17 mouse cellular contexts compared by ENCODE assay signal in the genomic region with DNA sequence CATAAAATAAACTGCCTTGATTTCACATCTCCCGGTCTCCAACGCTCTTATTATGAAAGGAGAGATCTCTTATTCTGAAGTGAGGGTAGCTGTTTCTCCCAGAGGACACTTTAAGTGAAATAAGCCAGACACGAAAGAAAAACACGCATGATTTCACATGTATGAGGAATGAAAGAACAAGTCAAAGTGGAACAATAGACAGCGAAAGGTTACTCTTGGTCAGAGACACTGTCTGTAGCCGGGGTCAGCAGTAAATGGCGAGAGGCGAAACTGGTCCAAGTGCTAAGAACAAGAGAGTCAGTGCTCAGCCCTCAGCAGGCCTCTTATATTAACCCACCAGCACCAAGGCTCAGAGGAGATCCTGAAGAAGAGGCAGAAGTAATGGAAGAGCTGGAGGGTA.
DNase-seq lines count a peak whose midpoint lies in the region; ATAC-seq lines count a peak whose summit lies in the region.
"Had no signal": no experiment of that assay in that cellular context is flagged by ENCODE, and none has a peak within 500 bp of the region (broad histone marks: within the 10 kb centered on the region; RNA-seq: fewer than 3 reads in every experiment).

No protein-coding gene starts in this region.

- no peaks in the 10 kb centered on the region for H3K9me3 ChIP-seq in neural tube, embryonic 11.5 days (ENCODE audit: control insufficient read depth, low read length)
- H3K9me3 ChIP-seq: lung, embryonic 15.5 days had no signal

- H3K4me2 ChIP-seq in neural tube, embryonic 11.5 days (ENCODE audit: low read depth), result no peak overlapping the region
- H3K4me2 ChIP-seq: lung, embryonic 15.5 days had no signal

- H3K4me3 ChIP-seq in neural tube, embryonic 11.5 days (ENCODE audit: low read depth, low read length), result no peak overlapping the region
- H3K4me3 ChIP-seq: lung, embryonic 15.5 days had no signal

- H3K36me3 ChIP-seq in neural tube, embryonic 11.5 days (ENCODE audit: control insufficient read depth, insufficient read depth, low read length), result no peaks in the 10 kb centered on the region
- H3K36me3 ChIP-seq: lung, embryonic 15.5 days had no signal

- peak; percentile 58 for ATAC-seq in neural tube, embryonic 11.5 days (ENCODE audit: insufficient read depth, low FRiP score, low TSS enrichment)

- no peak overlapping the region for H3K9ac ChIP-seq in neural tube, embryonic 11.5 days (ENCODE audit: low read length)
- H3K9ac ChIP-seq: lung, embryonic 15.5 days had no signal

- peak; percentile 13 for DNase-seq in adrenal gland, postnatal 14 days
- DNase-seq in adrenal gland, postnatal 10 days, result no peak
- peak; percentile 6 for DNase-seq in kidney, adult 9 months
- no peak for DNase-seq in kidney, adult 8-10 months
- DNase-seq in embryo, embryonic 10.5 days (ENCODE audit: low spot score), result peak; percentile 79
- DNase-seq in neural tube, embryonic 11.5 days (ENCODE audit: low spot score), result peak; percentile 29
- DNase-seq in T-cell, adult 2 months (ENCODE audit: low spot score), result no peak
- no peak for DNase-seq in cerebellum, postnatal 10 days
- DNase-seq: adrenal gland, postnatal 36 days; cerebellum, adult 8-10 months; gastrocnemius, postnatal 10 days; heart, postnatal 36 days; layer of hippocampus, postnatal 36 days; liver; right cerebral cortex, adult 18-20 months; thymus, postnatal 36 days had no signal

- H3K27ac ChIP-seq in neural tube, embryonic 11.5 days (ENCODE audit: low read depth, low read length), result no peak overlapping the region
- H3K27ac ChIP-seq: lung, embryonic 15.5 days had no signal

- no peaks in the 10 kb centered on the region for H3K27me3 ChIP-seq in neural tube, embryonic 11.5 days (ENCODE audit: control insufficient read depth, insufficient read depth, low read length)
- H3K27me3 ChIP-seq: lung, embryonic 15.5 days had no signal

- no peaks in the 10 kb centered on the region; the same call in 1 of the 2 replicates for H3K4me1 ChIP-seq in neural tube, embryonic 11.5 days (ENCODE audit: control insufficient read depth, insufficient read depth, low read length)
- H3K4me1 ChIP-seq: lung, embryonic 15.5 days had no signal

- WGBS in neural tube, embryonic 11.5 days, result 42% methylated on average over 8 of the region's 8 CpGs

Comparison
In these comparisons a context has a peak if more than half of its experiments do, and no peak if none do; other contexts are left out.
1. DNase-seq: peak in adrenal gland, postnatal 14 days (single experiment), kidney, adult 9 months (single experiment), embryo, embryonic 10.5 days (single experiment) and neural tube, embryonic 11.5 days (single experiment); none in adrenal gland, postnatal 10 days (single experiment), kidney, adult 8-10 months (0 of 2), T-cell, adult 2 months (single experiment) and cerebellum, postnatal 10 days (0 of 2).